Mouse (Mus musculus): Measurements from ENCODE around the gene Mapk9. TPM values are rescaled to one million over a fixed set of nuclear protein-coding genes. Genes with fewer than 3 reads are reported as not detected.

The Mapk9 gene
- polyA plus RNA-seq, 1 experiment from 2014 or later, result 33.7 TPM

GRCm38 (mm10) chr11:49926183-49926582 lies 79.6 kb downstream of the Mapk9 start:
- no peaks in the 10 kb centered on the region for H3K27me3 ChIP-seq (ENCODE audit: control insufficient read depth, insufficient read depth, low read depth, low read length)
- H3K36me3 ChIP-seq (ENCODE audit: control insufficient read depth, insufficient read depth, low read length), result no peaks in the 10 kb centered on the region
- H3K27ac ChIP-seq (ENCODE audit: low read length), result no peak overlapping the region
- no peaks in the 10 kb centered on the region for H3K9me3 ChIP-seq (ENCODE audit: control insufficient read depth, low read length)
- no peak for ATAC-seq (ENCODE audit: low read depth)
- no peak overlapping the region for H3K9ac ChIP-seq (ENCODE audit: low read length)
- no peak overlapping the region for H3K4me2 ChIP-seq (ENCODE audit: low read depth, low read length)
- H3K4me3 ChIP-seq (ENCODE audit: low read length), result no peak overlapping the region
- H3K4me1 ChIP-seq (replicated peaks; ENCODE audit: control insufficient read depth, insufficient read depth, low read length), result no peaks in the 10 kb centered on the region
- 65% methylated on average over 7 of the region's 7 CpGs for WGBS

- ATAC-seq (ENCODE audit: low read depth), result no peak
- H3K27ac ChIP-seq (ENCODE audit: low read length), result no peak overlapping the region
- no peaks in the 10 kb centered on the region for H3K36me3 ChIP-seq (ENCODE audit: control insufficient read depth, insufficient read depth, low read length)
- H3K27me3 ChIP-seq (ENCODE audit: control insufficient read depth, insufficient read depth, low read depth, low read length), result no peaks in the 10 kb centered on the region
- no peak overlapping the region for H3K4me3 ChIP-seq (ENCODE audit: low read length)
- no peaks in the 10 kb centered on the region for H3K9me3 ChIP-seq (ENCODE audit: control insufficient read depth, low read length)
- H3K9ac ChIP-seq (ENCODE audit: low read length), result no peak overlapping the region
- 0 out of 2 replicates have a peak, but pooled peaks cover 2% of the 10 kb centered on the region for H3K4me1 ChIP-seq (replicated peaks; ENCODE audit: control insufficient read depth, insufficient read depth, low read length)
- 23% methylated on average over 4 of the region's 4 CpGs for WGBS
- H3K4me2 ChIP-seq (ENCODE audit: low read depth, low read length), result no peak overlapping the region
Measured at GRCm38 (mm10) chr11:49927169-49927568, 80.6 kb downstream of the Mapk9 start.

- no peak overlapping the region for H3K27ac ChIP-seq (ENCODE audit: low read length)
- no peaks in the 10 kb centered on the region for H3K9me3 ChIP-seq (ENCODE audit: control insufficient read depth, low read length)
- no peak for ATAC-seq (ENCODE audit: low read depth)
- H3K4me2 ChIP-seq (ENCODE audit: low read depth, low read length), result no peak overlapping the region
- WGBS, result 60% methylated on average over 6 of the region's 6 CpGs
- 0 out of 2 replicates have a peak, but pooled peaks cover 2% of the 10 kb centered on the region for H3K4me1 ChIP-seq (replicated peaks; ENCODE audit: control insufficient read depth, insufficient read depth, low read length)
- no peaks in the 10 kb centered on the region for H3K27me3 ChIP-seq (ENCODE audit: control insufficient read depth, insufficient read depth, low read depth, low read length)
- H3K36me3 ChIP-seq (ENCODE audit: control insufficient read depth, insufficient read depth, low read length), result no peaks in the 10 kb centered on the region
- H3K4me3 ChIP-seq (ENCODE audit: low read length), result no peak overlapping the region
- H3K9ac ChIP-seq (ENCODE audit: low read length), result no peak overlapping the region
Measured at GRCm38 (mm10) chr11:49927670-49928069, 81.1 kb downstream of the Mapk9 start.

- Histone ChIP-seq H3K27me3 (ENCODE audit: control insufficient read depth, insufficient read depth, low read depth, low read length) (no peaks in the 10 kb centered on the region), H3K9ac (ENCODE audit: low read length) (no peak overlapping the region), H3K4me2 (ENCODE audit: low read depth, low read length) (no peak overlapping the region), H3K36me3 (ENCODE audit: control insufficient read depth, insufficient read depth, low read length) (no peaks in the 10 kb centered on the region), H3K27ac (ENCODE audit: low read length) (no peak overlapping the region), H3K4me3 (ENCODE audit: low read length) (no peak overlapping the region), H3K4me1 (replicated peaks; ENCODE audit: control insufficient read depth, insufficient read depth, low read length) (0 out of 2 replicates have a peak, but pooled peaks cover 2% of the 10 kb centered on the region), H3K9me3 (ENCODE audit: control insufficient read depth, low read length) (no peaks in the 10 kb centered on the region)
- no peak for ATAC-seq (ENCODE audit: low read depth)
- 41% methylated on average over 5 of the region's 5 CpGs for WGBS
Measured at GRCm38 (mm10) chr11:49931037-49931625, 84.6 kb downstream of the Mapk9 start.

GRCm38 (mm10) chr11:49931853-49932252 lies 85.3 kb downstream of the Mapk9 start:
- no peak overlapping the region for H3K4me2 ChIP-seq (ENCODE audit: low read depth, low read length)
- H3K4me1 ChIP-seq (replicated peaks; ENCODE audit: control insufficient read depth, insufficient read depth, low read length), result 0 out of 2 replicates have a peak, but pooled peaks cover 2% of the 10 kb centered on the region
- no peak overlapping the region for H3K4me3 ChIP-seq (ENCODE audit: low read length)
- no peaks in the 10 kb centered on the region for H3K9me3 ChIP-seq (ENCODE audit: control insufficient read depth, low read length)
- ATAC-seq (ENCODE audit: low read depth), result peak; percentile 70; the same call in 1 of the 2 replicates
- H3K9ac ChIP-seq (ENCODE audit: low read length), result no peak overlapping the region
- H3K36me3 ChIP-seq (ENCODE audit: control insufficient read depth, insufficient read depth, low read length), result no peaks in the 10 kb centered on the region
- H3K27ac ChIP-seq (ENCODE audit: low read length), result no peak overlapping the region
- WGBS, result 7% methylated on average over 7 of the region's 7 CpGs
- H3K27me3 ChIP-seq (ENCODE audit: control insufficient read depth, insufficient read depth, low read depth, low read length), result no peaks in the 10 kb centered on the region

GRCm38 (mm10) chr11:49933811-49934210 lies 87.3 kb downstream of the Mapk9 start:
- H3K9me3 ChIP-seq (ENCODE audit: control insufficient read depth, low read length), result no peaks in the 10 kb centered on the region
- ATAC-seq (ENCODE audit: low read depth), result no peak
- H3K4me3 ChIP-seq (ENCODE audit: low read length), result no peak overlapping the region
- 77% methylated on average over 1 of the region's 1 CpGs for WGBS
- no peak overlapping the region for H3K27ac ChIP-seq (ENCODE audit: low read length)
- no peaks in the 10 kb centered on the region for H3K36me3 ChIP-seq (ENCODE audit: control insufficient read depth, insufficient read depth, low read length)
- 0 out of 2 replicates have a peak, but pooled peaks cover 2% of the 10 kb centered on the region for H3K4me1 ChIP-seq (replicated peaks; ENCODE audit: control insufficient read depth, insufficient read depth, low read length)
- H3K4me2 ChIP-seq (ENCODE audit: low read depth, low read length), result no peak overlapping the region
- H3K9ac ChIP-seq (ENCODE audit: low read length), result no peak overlapping the region
- H3K27me3 ChIP-seq (ENCODE audit: control insufficient read depth, insufficient read depth, low read depth, low read length), result no peaks in the 10 kb centered on the region

- Histone ChIP-seq H3K4me2 (ENCODE audit: low read depth, low read length) (no peak overlapping the region), H3K27me3 (ENCODE audit: control insufficient read depth, insufficient read depth, low read depth, low read length) (no peaks in the 10 kb centered on the region), H3K9ac (ENCODE audit: low read length) (no peak overlapping the region), H3K4me3 (ENCODE audit: low read length) (no peak overlapping the region), H3K36me3 (ENCODE audit: control insufficient read depth, insufficient read depth, low read length) (no peaks in the 10 kb centered on the region), H3K4me1 (replicated peaks; ENCODE audit: control insufficient read depth, insufficient read depth, low read length) (0 out of 2 replicates have a peak, but pooled peaks cover 2% of the 10 kb centered on the region), H3K9me3 (ENCODE audit: control insufficient read depth, low read length) (no peaks in the 10 kb centered on the region), H3K27ac (ENCODE audit: low read length) (no peak overlapping the region)
- ATAC-seq (ENCODE audit: low read depth), result no peak
- WGBS, result 32% methylated on average over 10 of the region's 10 CpGs
Measured at GRCm38 (mm10) chr11:49934322-49934721, 87.8 kb downstream of the Mapk9 start.

Small RNA genes within 50 kb of the gene (microRNA-seq; reads per million reads assigned to microRNA genes)
- not detected for gene Gm23492

Other genes starting within 250 kb of the Mapk9 start
- gene Flt4, start 237.5 kb upstream of the Mapk9 start, polyA plus RNA-seq (2015; fragmentation: Nextera tagmentation; extraction: Ambion mirVana), result 8.8 and 10.7 TPM in 2 replicates
- gene Scgb3a1, start 183.1 kb upstream of the Mapk9 start, polyA plus RNA-seq (2015; fragmentation: Nextera tagmentation; extraction: Ambion mirVana), result 3.1 and 12.6 TPM in 2 replicates
- gene Cnot6, start 134.0 kb upstream of the Mapk9 start, polyA plus RNA-seq (2015; fragmentation: Nextera tagmentation; extraction: Ambion mirVana), result 54.2 and 57.1 TPM in 2 replicates
- 9.7 and 11.8 TPM in 2 replicates for gene Gfpt2, start 52.6 kb upstream of the Mapk9 start, polyA plus RNA-seq (2015; fragmentation: Nextera tagmentation; extraction: Ambion mirVana)
- 0.23 TPM in 1 of 2 replicates, not detected in the other for gene Rasgef1c, start 55.1 kb downstream of the Mapk9 start, polyA plus RNA-seq (2015; fragmentation: Nextera tagmentation; extraction: Ambion mirVana)
- gene Rnf130, start 178.6 kb downstream of the Mapk9 start, polyA plus RNA-seq (2015; fragmentation: Nextera tagmentation; extraction: Ambion mirVana), result 29.0 and 38.3 TPM in 2 replicates

Data from lung, embryonic 16.5 days (tissue).